Mouse (Mus musculus) E14TG2a.4 (cell line): ENCODE results near the gene Shd.
"Not testable (repeated sequence)": the region's sequence is repeated elsewhere in the genome, so short reads cannot be mapped to it uniquely, and the experiment has no call there.

Source experiments
- H3K27me3 ChIP-seq: 2 replicates; pipeline ENCODE4 v1.6.1; 2014; ENCODE audit warnings: low read length, control low read depth; ENCODE audit not compliant: insufficient read depth
- H3K36me3 ChIP-seq: 2 replicates; pipeline ENCODE4 v1.6.1; 2014; ENCODE audit warnings: low read length, control low read depth; ENCODE audit not compliant: insufficient read depth
- H3K4me1 ChIP-seq: replicated peaks from 2 replicates; pipeline ENCODE4 v1.6.1; 2014; ENCODE audit warnings: low read depth, low read length, control low read depth
- H3K4me3 ChIP-seq: replicated peaks from 2 replicates; pipeline ENCODE4 v1.5.1; 2014; ENCODE audit warnings: mild to moderate bottlenecking, low read length
- H3K9me3 ChIP-seq: 2 replicates; pipeline ENCODE4 v1.6.1; 2014; ENCODE audit warnings: low read length, control low read depth
- CTCF ChIP-seq: conservative IDR thresholded peaks from 2 replicates; pipeline ENCODE4 v1.5.1; 2014; ENCODE audit warnings: low read length
- NANOG ChIP-seq: IDR thresholded peaks from 2 replicates; pipeline ENCODE4 v1.6.1; 2014; ENCODE audit warnings: borderline replicate concordance, low read length, mixed read lengths
- POU5F1 ChIP-seq: IDR thresholded peaks from 2 replicates; pipeline ENCODE4 v1.6.1; 2014; ENCODE audit warnings: low read length, borderline replicate concordance

Gene Shd

DNA sequence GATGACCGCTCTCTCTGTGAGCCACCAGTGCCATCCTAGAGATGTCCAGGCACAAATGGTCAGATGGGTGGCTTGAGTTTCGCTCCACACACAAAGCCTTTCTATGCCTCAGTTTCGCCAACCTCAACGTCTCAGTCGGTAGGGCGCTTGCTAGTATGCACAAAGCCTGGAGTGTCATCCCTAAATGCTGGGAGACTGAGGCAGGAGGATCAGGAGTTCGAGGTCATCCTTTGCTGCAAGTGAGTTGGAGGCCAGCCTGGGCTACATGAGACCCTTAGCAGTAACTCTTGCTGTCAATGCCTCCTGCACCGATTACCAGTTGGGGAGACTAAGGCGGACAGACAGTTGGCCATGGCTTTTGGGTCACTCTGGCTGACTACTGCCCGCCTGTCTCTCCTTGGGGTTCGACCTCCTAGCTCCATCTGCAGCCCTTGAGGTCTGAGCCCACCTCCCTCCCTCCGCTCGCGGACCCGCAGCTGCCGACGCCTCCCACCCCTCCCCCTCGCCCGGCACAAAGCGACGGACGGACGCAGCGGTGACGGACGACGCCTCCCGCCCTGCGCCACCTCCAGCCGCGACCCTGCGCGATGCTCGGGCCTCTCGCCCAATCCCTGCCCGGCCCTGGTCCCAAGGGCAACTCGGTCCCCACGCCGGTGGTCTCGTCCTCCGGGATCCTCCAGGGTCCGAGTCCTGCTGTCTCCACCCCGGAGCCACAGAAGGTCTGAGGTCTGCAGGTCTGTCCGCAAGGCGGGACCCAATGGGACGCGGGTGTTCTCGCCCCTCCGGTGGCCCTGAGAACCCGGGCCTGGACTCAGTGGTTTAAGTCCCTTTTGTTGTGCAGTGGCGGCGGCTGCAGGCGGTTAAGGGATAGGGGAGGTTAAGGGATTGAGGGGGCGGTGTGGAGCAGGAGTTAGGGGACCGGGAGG, at the start of gene Shd:
TSS of gene Shd (plus strand) at position 502 of the 926 bp plus-strand sequence.
- Histone ChIP-seq H3K9me3 (no peaks in the 10 kb centered on the region), H3K27me3 (peaks cover 51% of the 10 kb centered on the region), H3K4me3 (peak within 1 kb of the TSS; percentile 79), H3K4me1 (peaks cover 36% of the 10 kb centered on the region), H3K36me3 (peaks cover 34% of the 10 kb centered on the region)
- no peak for TF ChIP-seq CTCF

DNA sequence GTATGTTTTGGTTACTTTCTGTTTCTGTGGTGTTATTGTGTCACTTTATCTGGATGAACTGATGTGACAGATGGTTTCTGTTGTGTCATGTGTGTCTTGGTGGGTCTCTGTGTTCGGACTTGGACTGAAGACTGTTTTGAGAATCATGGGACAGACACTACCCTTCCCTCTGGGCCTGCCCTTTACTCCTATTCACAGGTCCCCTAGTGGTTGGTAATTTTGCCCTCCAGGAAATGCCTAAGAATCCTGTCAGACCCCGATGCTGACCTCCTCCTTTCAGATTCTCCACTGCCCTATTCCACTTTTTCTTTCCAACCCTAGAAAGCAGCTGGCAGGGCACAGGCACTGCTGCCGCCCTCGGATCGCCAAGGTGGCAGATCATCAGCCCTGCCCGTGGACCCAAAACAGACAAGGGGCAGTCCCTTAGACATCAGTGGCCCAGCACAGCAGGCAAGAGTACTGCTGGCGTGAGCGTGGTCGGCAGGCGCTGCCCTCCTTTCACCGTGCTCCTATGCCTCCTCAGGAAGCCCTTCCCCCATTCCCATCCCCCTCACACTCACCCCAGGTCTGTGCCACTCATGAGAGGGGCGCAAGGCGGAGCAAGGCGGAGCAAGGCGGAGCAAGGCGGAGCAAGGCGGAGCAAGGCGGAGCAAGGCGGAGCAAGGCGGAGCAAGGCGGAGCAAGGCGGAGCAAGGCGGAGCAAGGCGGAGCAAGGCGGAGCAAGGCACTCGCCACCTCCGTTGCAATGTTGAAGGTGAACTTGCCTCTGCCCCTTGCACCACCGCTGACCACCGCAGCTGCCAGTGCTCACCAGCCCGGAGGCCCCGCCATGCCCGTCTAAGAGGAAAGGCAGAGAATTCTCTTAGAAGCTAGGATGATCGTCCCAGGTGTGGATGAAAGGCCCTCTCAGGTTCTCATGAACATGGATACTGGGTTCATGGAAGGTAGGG, 38.4 kb upstream of the Shd start:
- H3K9me3 ChIP-seq = peaks cover 33% of the 10 kb centered on the region
- H3K27me3 ChIP-seq = no peaks in the 10 kb centered on the region
- H3K4me3 ChIP-seq = peak overlapping the region; percentile 85
- peaks cover 8% of the 10 kb centered on the region; the same call in 1 of the 2 replicates for H3K36me3 ChIP-seq
- TF ChIP-seq CTCF (peak; percentile 26), NANOG (no peak), POU5F1 (no peak)
- peaks cover 32% of the 10 kb centered on the region for H3K4me1 ChIP-seq

DNA sequence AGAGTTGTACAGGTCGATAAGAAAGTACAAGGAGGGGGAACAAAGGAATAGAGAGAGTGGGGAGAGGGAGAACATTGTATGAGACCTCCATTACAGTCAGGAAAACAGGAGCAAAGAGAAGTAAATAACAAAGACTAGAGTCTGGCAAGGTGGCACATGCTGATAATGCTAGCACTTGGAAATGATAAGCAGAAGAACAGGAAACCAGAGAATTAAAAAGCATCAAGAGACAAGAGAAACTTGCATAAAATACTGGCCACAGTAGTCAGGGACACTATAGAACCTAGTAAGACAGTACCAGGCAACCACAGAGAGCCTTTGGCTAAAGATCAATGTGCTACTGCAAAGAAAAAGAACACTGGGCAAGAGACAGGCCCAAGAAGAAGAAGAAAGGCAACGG, 37.6 kb upstream of the Shd start:
- TF ChIP-seq NANOG = no peak
- no peak for TF ChIP-seq CTCF
- no peak for TF ChIP-seq POU5F1
- Histone ChIP-seq H3K4me3 (peak overlapping the region; percentile 85), H3K27me3 (no peaks in the 10 kb centered on the region)

GRCm38 (mm10) chr17:55933191-55933590, 37.1 kb upstream of the Shd start:
- TF ChIP-seq POU5F1 (no peak), CTCF (no peak), NANOG (no peak)
- peak overlapping the region; percentile 85 for H3K4me3 ChIP-seq
- no peaks in the 10 kb centered on the region for H3K27me3 ChIP-seq
- H3K9me3 ChIP-seq = peaks cover 29% of the 10 kb centered on the region
- H3K36me3 ChIP-seq = peaks cover 8% of the 10 kb centered on the region; the same call in 1 of the 2 replicates
- peaks cover 32% of the 10 kb centered on the region for H3K4me1 ChIP-seq

More for the DNA sequence above, 37.6 kb upstream of the Shd start:
- H3K4me1 ChIP-seq = peaks cover 32% of the 10 kb centered on the region
- H3K36me3 ChIP-seq = peaks cover 8% of the 10 kb centered on the region; the same call in 1 of the 2 replicates
- H3K9me3 ChIP-seq = peaks cover 33% of the 10 kb centered on the region

DNA sequence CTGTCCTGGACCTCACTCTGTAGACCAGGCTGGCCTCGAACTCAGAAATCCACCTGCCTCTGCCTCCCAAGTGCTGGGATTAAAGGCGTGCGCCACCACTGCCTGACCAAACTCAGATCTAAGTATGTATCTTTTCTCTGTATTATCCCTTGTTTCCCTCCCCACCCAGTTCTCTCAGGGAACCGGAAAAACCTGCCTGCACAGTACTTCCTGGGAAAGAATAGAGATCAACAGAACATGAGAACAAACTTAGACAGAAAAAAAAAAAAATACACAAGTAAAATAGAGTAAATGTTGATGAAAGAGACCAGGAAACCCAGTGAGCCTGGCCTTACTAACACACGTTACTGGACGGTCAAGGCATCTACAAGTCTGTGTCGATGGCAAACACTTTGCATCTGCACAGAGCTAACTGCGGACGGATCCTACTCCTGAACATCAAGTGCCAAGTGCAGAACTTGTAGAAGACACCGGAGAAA, 25.8 kb upstream of the Shd start:
- H3K9me3 ChIP-seq, H3K27me3 ChIP-seq: not testable (repeated sequence)
- Histone ChIP-seq H3K4me1 (peaks cover 26% of the 10 kb centered on the region), H3K36me3 (peaks cover 14% of the 10 kb centered on the region), H3K4me3 (peak overlapping the region; percentile 85)

DNA sequence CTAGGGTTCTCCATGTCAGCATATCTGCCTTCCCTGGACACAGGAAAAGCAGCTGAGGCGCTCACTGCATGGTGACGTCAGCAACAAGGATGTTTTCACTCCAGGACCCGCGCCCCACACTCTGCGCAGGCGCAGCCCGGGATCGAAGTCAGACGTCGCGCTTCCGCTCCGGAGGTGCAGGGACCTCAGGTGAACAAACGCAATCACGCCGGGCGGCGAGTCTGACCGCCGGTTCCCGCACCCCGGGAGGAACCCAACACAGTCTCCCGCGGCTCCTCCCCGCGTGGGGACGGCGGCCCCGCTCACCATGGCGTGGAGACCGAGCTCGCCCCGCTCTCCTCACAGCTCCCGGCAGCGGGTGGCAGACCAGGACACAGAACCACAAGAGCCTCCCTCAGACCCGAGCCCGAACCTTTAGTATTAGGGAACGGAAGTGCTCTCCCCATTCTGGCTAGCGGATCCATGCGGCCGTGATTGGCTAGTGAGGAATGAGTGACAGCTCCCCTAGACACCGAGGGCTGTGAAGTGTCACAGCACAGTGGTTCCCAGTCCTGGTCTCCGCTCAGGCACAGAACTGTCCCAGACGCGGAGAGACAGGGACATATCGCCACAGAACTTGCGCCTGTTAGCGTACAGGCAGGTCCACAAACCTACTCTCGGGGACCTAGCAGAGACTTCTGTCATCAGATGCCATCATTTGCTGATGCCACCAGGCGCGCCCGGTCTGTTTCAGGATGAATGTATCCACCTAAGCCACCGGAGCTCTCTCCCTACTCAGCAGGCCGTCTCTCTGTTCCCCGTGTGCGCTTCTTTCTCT, 25.2 kb upstream of the Shd start:
- not testable (repeated sequence) for H3K27me3 ChIP-seq, H3K9me3 ChIP-seq
- peaks cover 33% of the 10 kb centered on the region for H3K4me1 ChIP-seq
- peak overlapping the region; percentile 85 for H3K4me3 ChIP-seq
- H3K36me3 ChIP-seq = peaks cover 10% of the 10 kb centered on the region

DNA sequence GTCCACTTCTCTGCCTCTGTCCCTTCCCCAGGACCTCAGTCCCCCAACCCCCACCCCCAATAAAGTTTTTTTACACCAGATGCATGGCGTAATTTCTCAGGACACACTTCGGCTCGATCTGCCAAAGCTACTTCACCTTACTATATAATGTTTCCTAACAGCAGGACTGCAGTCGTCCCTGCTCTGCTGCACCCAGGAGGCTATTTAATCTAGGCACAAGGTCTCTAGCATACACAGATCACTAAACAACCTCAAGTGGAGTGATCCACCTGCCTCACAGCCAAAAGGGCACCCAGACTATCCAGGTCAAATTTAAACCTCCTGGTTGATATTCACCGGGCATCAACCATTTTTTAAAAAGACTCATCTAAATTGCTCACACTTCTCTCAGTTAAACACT, 24.6 kb upstream of the Shd start:
- TF ChIP-seq CTCF (no peak), POU5F1 (no peak), NANOG (no peak)
- no peaks in the 10 kb centered on the region for H3K9me3 ChIP-seq
- peaks cover 6% of the 10 kb centered on the region for H3K36me3 ChIP-seq
- H3K4me3 ChIP-seq = peak overlapping the region; percentile 85
- no peaks in the 10 kb centered on the region for H3K27me3 ChIP-seq
- peaks cover 39% of the 10 kb centered on the region for H3K4me1 ChIP-seq

DNA sequence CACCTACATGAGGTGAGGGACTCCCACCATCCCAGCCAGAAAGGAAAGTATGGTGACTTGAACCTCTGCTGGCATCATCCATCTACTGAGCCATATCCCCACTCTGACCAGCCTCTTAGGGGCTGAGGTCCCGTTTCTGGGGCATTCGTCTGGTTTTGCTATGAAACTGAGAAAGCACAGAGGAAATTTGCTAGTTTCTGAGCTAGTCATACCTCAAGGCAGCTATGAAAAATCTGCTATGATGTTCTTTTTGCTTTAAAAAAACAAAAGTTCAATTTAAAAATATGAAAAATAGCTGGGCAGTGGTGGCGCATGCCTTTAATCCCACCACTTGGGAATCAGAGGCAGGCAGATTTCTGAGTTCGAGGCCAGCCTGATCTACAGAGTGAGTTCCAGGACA, 21.6 kb upstream of the Shd start:
- H3K4me3 ChIP-seq = no peak overlapping the region
- no peaks in the 10 kb centered on the region; the same call in 1 of the 2 replicates for H3K36me3 ChIP-seq
- TF ChIP-seq CTCF = no peak
- TF ChIP-seq NANOG = no peak
- no peak for TF ChIP-seq POU5F1
- peaks cover 63% of the 10 kb centered on the region for H3K4me1 ChIP-seq
- no peaks in the 10 kb centered on the region for H3K9me3 ChIP-seq
- no peaks in the 10 kb centered on the region for H3K27me3 ChIP-seq
